Mouse (Mus musculus) liver, adult 2 months (tissue): ENCODE results near the gene Artn. TPM values are rescaled to one million over a fixed set of nuclear protein-coding genes. Genes with fewer than 3 reads are reported as not detected.
A peak's percentile ranks its signal among the peaks of the same experiment; 100 is the strongest.

Source experiments
- DNase-seq: peaks from one replicate; pipeline ENCODE4 v3.0.0-alpha.2; 2011; ENCODE audit warnings: low read depth, low spot score; ENCODE audit errors: extremely low read depth
- H3K27ac ChIP-seq: fragments of 200-500 bp; replicated peaks from 2 replicates; pipeline ENCODE4 v1.5.1; 2012; ENCODE audit warnings: low read depth, mild to moderate bottlenecking, control low read depth, inconsistent platforms, low read length; ENCODE audit not compliant: insufficient read depth
- H3K27me3 ChIP-seq: fragments of 200-500 bp; 2 replicates; pipeline ENCODE4 v1.6.1; 2012; ENCODE audit warnings: mild to moderate bottlenecking, moderate library complexity, low read length, inconsistent platforms; ENCODE audit not compliant: control insufficient read depth, insufficient read depth
- H3K36me3 ChIP-seq: fragments of 200-500 bp; 2 replicates; pipeline ENCODE4 v1.6.1; 2012; ENCODE audit warnings: low read length, inconsistent platforms; ENCODE audit not compliant: control insufficient read depth, insufficient read depth
- H3K4me1 ChIP-seq: fragments of 200-500 bp; 2 replicates; pipeline ENCODE4 v1.6.1; 2011; ENCODE audit warnings: low read length; ENCODE audit not compliant: control insufficient read depth, insufficient read depth
- H3K4me3 ChIP-seq: fragments of 200-500 bp; 2 replicates; pipeline ENCODE4 v1.5.1; 2011; ENCODE audit warnings: low read depth, mild to moderate bottlenecking, control low read depth, low read length, moderate library complexity; ENCODE audit not compliant: insufficient read depth
- H3K79me2 ChIP-seq: fragments of 200-500 bp; 2 replicates; pipeline ENCODE4 v1.6.1; 2012; ENCODE audit warnings: inconsistent platforms, mild to moderate bottlenecking, low read length, moderate library complexity; ENCODE audit not compliant: control insufficient read depth, insufficient read depth
- H3K9ac ChIP-seq: fragments of 200-500 bp; 2 replicates; pipeline ENCODE4 v1.6.1; 2012; ENCODE audit warnings: low read depth, mild to moderate bottlenecking, control low read depth, inconsistent platforms, low read length
- CTCF ChIP-seq: fragments of 200-500 bp; IDR thresholded peaks from 2 replicates; pipeline ENCODE4 v1.5.1; 2011; ENCODE audit warnings: low read depth, low read length, control low read depth
- POLR2A ChIP-seq: fragments of 200-500 bp; IDR thresholded peaks from 2 replicates; pipeline ENCODE4 v1.6.1; 2011; ENCODE audit warnings: low read length, control low read depth; ENCODE audit not compliant: insufficient read depth; ENCODE audit errors: extremely low read depth
- WGBS: fragments of 180-500 bp; shearing (Covaris S2); methylation state at CpG from one replicate; pipeline ENCODE4 v1.1.7; 2018; 5-methylcytosine and 5-hydroxymethylcytosine counted together
- polyA plus RNA-seq: library from polyadenylated mRNA; depleted of rRNA; stranded (reverse); fragments of >200 nt; gene quantifications from 2 replicates; pipeline ENCODE4 v1.2.3, GENCODE M21; 2012
- total RNA-seq: library from RNA; depleted of rRNA; stranded (reverse); fragments of >200 nt; gene quantifications from 2 replicates; pipeline ENCODE4 v1.2.3, GENCODE M21; 2014

Artn gene
- total and polyA plus RNA-seq, 2 experiments, result 0.07 TPM; not detected in 1

GRCm38 (mm10) chr4:117914031-117914430 is 15.5 kb downstream of the Artn start:
- WGBS, result 14% methylated on average over 8 of the region's 8 CpGs
- Histone ChIP-seq H3K4me1 (peaks cover 10% of the 10 kb centered on the region), H3K27me3 (no peaks in the 10 kb centered on the region), H3K36me3 (no peaks in the 10 kb centered on the region), H3K9ac (peak overlapping the region; percentile 94), H3K79me2 (peaks cover 11% of the 10 kb centered on the region), H3K27ac (no peak overlapping the region), H3K4me3 (peak overlapping the region; percentile 89)
- no peak for TF ChIP-seq POLR2A
- TF ChIP-seq CTCF, result no peak
- no peak for DNase-seq

DNA sequence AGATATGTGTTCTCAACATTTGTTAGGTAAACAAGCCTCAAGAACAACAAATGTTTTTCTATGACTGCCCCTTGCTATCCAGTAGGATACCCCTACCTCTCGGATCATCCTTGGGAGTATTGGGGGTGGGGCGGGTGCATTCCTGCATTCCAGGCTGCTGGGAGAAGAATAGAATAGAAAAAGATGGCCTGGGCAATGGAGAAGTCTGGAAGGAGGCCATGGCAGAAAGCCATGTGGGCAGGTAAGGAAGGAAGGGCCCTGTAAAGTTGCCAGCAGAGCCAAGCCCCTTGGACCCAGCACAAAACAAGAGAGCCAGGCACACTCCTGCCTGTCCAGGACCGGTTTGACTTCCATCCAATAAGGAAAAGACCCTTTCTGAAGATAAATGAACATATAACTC is 16.1 kb downstream of the Artn start:
- TF ChIP-seq POLR2A, result no peak
- TF ChIP-seq CTCF, result no peak
- H3K4me1 ChIP-seq, result peaks cover 10% of the 10 kb centered on the region
- H3K4me3 ChIP-seq, result no peak overlapping the region
- H3K27me3 ChIP-seq, result no peaks in the 10 kb centered on the region
- no peak overlapping the region for H3K9ac ChIP-seq
- peaks cover 11% of the 10 kb centered on the region for H3K79me2 ChIP-seq
- WGBS, result 65% methylated on average over 3 of the region's 3 CpGs
- no peaks in the 10 kb centered on the region for H3K36me3 ChIP-seq
- peak; percentile 43 for DNase-seq
- no peak overlapping the region for H3K27ac ChIP-seq

- Histone ChIP-seq H3K36me3 (no peaks in the 10 kb centered on the region), H3K4me1 (peaks cover 10% of the 10 kb centered on the region), H3K9ac (no peak overlapping the region), H3K79me2 (peaks cover 11% of the 10 kb centered on the region), H3K27ac (no peak overlapping the region), H3K4me3 (no peak overlapping the region), H3K27me3 (no peaks in the 10 kb centered on the region)
- WGBS, result 79% methylated on average over 7 of the region's 7 CpGs
- DNase-seq, result no peak
- TF ChIP-seq CTCF, result no peak
- TF ChIP-seq POLR2A, result no peak
Observed at GRCm38 (mm10) chr4:117912685-117913273, 16.8 kb downstream of the Artn start.

GRCm38 (mm10) chr4:117912131-117912561 is 17.4 kb downstream of the Artn start:
- peaks cover 11% of the 10 kb centered on the region for H3K79me2 ChIP-seq
- H3K27me3 ChIP-seq, result no peaks in the 10 kb centered on the region
- no peaks in the 10 kb centered on the region for H3K36me3 ChIP-seq
- TF ChIP-seq POLR2A (no peak), CTCF (no peak)
- 96% methylated on average over 13 of the region's 13 CpGs for WGBS
- H3K4me1 ChIP-seq, result peaks cover 10% of the 10 kb centered on the region
- no peak overlapping the region for H3K4me3 ChIP-seq
- H3K9ac ChIP-seq, result no peak overlapping the region
- no peak overlapping the region for H3K27ac ChIP-seq
- no peak for DNase-seq

GRCm38 (mm10) chr4:117908834-117909453 is 20.6 kb downstream of the Artn start:
- no peaks in the 10 kb centered on the region for H3K36me3 ChIP-seq
- 82% methylated on average over 8 of the region's 8 CpGs for WGBS
- TF ChIP-seq POLR2A (no peak), CTCF (no peak)

DNA sequence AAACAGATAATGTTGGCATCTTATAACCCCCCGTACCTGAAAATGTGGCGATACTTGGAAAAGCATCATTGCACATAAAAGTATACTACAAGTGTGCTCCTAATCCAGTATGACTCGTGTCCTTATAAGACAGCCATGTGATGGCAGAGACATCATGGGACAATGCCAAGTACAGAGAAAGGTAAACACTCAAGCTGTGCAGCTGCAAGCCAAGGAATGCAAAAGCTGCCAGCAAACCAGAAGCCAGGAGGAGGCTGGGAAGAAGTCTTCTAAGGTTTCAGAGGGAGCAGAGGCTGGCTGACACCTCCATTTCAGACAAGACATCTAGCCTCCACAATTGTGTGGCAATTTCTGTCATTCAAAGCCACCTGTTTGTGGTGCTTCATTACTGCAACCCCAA is 23.4 kb downstream of the Artn start:
- H3K36me3 ChIP-seq, result peaks cover 8% of the 10 kb centered on the region
- no peak overlapping the region for H3K9ac ChIP-seq
- 76% methylated on average over 3 of the region's 3 CpGs for WGBS
- no peaks in the 10 kb centered on the region for H3K4me1 ChIP-seq
- DNase-seq, result peak; percentile 46
- no peak overlapping the region for H3K27ac ChIP-seq
- no peaks in the 10 kb centered on the region for H3K79me2 ChIP-seq
- no peaks in the 10 kb centered on the region for H3K27me3 ChIP-seq
- H3K4me3 ChIP-seq, result no peak overlapping the region
- no peak for TF ChIP-seq CTCF
- no peak for TF ChIP-seq POLR2A

More at GRCm38 (mm10) chr4:117908834-117909453, 20.6 kb downstream of the Artn start:
- H3K9ac ChIP-seq, result no peak overlapping the region
- H3K4me1 ChIP-seq, result peaks cover 6% of the 10 kb centered on the region
- no peaks in the 10 kb centered on the region for H3K27me3 ChIP-seq
- no peak overlapping the region for H3K27ac ChIP-seq
- DNase-seq, result no peak
- peaks cover 3% of the 10 kb centered on the region; the same call in 1 of the 2 replicates for H3K79me2 ChIP-seq
- no peak overlapping the region for H3K4me3 ChIP-seq
